Mouse (Mus musculus) megakaryocyte-erythroid progenitor cell, adult 5-6 weeks (primary cell): ENCODE results near the gene Ap5z1. TPM values are rescaled to one million over a fixed set of nuclear protein-coding genes. Genes with fewer than 3 reads are reported as not detected.

ENCODE experiments used
- ATAC-seq: replicated peaks from 2 replicates; pipeline ENCODE4 v1.8.0; 2016; ENCODE audit warnings: mild to moderate bottlenecking, inconsistent platforms; ENCODE audit not compliant: severe bottlenecking, poor library complexity, low FRiP score, low TSS enrichment
- total RNA-seq, 2 experiments: library from RNA; stranded (forward) in 1 of 2; stranded (reverse) in 1 of 2; fragments of 200-1000, 215-1000 nt in 1 of 2; fragments of >200 nt in 1 of 2; fragmentation: Nextera tagmentation in 1 of 2; gene quantifications; 2 replicates each; pipeline ENCODE4 v1.2.3; 2014 to 2017

Gene Ap5z1
- total RNA-seq (2014; fragmentation: Nextera tagmentation) (16.4 and 25.5 TPM in 2 replicates), total RNA-seq (2017) (2.7 and 4.9 TPM in 2 replicates)

DNA sequence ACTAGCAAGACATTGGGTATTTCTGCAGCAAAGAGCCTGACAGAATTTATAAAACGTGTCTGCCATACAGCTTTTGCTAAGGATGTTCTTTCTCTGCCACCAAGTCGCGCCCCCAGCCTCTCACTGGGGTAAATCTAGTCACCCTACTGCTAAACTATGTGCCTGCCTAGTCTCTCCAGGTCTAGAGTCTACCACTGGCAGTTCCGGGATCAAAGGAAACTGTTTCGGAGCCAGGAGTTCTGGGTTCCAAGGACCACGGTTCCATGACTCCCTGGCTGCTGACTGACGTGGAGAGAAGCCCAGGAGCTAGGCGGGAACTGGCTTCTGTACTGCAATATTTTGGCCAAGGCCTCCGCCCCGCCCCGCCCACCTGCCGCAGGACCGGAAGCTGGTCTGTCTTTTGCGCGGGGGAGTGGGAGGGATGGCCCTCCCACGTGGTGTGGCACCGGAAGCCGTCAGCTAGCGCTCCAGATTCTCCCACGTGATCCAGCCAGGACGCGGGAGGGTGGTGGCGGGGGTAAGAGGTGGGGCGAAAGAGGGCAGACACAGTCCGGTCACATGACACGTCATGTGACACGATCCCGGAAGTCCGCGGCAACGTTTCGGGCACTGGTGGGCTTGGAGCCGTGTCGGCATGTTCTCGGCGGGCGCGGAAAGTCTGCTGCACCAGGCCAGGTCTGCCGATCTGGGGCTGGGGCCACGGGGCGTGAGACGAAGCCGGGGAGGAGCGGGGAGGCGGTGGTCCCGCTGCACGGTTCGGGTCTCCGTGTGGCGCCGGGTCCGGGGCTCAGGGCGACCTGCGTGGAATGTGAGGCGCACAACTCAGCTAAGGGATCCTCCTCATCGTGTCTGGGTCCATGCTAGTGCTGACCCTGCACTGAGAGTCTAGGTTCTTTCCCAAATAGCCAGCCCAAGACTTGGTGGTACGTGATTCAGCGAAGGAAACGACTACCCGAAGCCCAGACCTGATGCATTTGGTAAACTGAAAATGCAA lies at the start of gene Ap5z1:
TSS of gene Ap5z1 (plus strand) at position 484 of the 994 bp plus-strand sequence.
- peak; percentile 96 for ATAC-seq

DNA sequence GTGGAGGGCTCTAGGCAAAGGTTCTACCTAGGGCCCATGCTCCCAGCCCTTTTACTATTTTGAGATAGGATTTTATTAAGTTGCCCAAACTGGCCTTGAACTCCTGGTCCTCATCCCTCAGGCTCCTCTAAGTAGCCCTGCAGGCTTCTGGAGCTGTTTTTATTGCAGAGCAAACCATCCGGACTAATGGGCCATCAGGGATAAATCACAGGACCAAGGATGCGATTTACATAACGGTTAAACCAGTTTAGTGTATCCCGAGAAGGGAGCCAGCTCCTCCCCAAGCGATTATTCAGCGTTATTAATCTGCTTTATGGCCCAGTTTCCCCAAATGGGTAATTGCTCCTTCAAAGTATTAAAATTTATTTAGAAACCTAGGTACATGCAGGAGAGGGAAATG lies 48.3 kb upstream of the Ap5z1 start:
- ATAC-seq = no peak

DNA sequence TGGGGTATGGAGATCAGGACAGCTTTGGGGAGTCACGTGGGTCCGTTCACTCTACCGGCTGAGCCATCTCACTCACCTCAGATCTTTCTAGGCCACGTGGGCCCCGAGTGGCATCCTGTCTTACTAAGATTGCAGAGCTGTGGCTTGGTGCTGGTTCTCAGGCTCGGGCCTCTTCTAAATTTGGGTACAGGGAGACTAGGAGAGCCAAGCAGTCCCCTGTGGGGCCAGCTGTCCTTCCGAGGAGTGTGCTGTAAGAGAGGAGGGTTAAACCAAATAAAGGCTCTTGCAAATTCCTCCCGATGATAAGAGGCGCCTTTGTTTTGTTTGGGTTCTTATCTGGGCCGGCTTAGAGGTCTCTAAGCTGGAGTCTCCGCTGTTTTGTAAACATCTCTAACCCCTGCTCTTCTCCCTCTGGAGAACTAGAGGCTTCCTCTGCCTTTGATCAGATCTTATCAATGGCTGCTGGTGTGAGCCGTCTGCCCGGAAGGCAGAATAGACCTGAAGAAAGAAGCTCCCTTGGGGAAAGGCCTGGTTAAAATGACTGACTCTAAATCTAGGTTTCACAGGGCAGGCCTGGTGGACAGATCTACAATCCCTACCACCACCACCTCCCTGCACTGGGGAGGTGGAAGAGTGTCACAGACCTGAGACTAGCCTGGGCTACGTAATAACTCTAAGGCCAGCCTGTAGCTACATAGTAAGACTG lies 47.5 kb upstream of the Ap5z1 start:
- ATAC-seq = peak; percentile 87

DNA sequence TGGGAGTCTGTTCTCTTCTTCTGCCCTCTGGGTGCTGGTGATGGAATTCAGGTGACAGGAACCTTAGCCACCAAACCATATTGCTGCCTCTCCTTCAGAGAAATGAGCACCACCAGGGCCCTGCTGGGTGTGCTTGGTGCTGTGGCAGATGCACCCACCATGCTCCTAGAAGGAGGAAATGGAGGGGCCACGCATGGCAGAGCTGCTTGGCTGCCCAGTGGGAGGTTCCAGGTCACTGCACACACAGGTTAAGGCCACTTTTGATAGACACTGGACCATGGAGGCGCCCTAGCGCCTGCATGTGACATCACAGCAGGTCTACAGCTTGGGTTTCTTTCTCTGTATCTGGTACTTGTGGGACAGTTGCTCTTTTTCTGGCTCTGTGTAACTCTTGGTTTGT lies 46.6 kb upstream of the Ap5z1 start:
- ATAC-seq = no peak

DNA sequence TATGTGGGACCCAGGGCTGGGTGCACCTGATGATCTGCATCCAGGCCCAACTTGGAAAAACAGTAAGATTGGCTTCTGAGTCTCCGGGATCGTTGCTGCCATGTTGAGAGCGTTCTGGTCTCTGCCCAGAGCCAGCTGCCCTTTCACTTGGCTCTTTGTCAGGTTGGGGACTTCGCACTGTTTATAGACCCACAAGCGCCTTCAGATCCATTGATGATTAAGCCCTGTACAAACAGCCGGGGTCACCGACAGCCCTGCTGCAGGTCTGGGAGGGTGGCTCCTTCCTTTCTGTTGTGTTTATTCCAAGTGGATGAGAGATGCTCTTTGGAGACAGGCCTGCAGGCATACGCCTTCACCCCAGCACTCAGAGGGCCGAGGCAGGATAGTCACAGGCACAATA lies 45.9 kb upstream of the Ap5z1 start:
- ATAC-seq = no peak

DNA sequence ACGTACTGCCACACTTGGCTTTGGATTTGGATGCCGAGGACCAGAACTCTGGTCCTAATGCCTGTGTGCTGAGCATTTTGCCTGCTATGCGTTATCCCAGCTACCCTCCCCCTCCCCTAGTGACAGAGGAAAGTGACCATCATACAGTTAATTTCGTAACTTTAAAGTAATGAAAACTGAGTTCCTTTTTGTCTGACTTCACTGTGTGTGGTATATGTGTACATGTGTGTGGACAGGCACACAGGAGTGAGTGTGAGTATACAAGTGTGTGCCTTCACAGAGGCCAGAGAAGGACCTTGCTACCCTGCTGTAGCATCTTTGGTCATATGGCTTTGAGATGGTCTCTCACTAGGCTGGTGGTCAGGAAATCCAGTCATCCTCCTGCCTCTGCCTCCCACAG lies 45.3 kb upstream of the Ap5z1 start:
- ATAC-seq = no peak

DNA sequence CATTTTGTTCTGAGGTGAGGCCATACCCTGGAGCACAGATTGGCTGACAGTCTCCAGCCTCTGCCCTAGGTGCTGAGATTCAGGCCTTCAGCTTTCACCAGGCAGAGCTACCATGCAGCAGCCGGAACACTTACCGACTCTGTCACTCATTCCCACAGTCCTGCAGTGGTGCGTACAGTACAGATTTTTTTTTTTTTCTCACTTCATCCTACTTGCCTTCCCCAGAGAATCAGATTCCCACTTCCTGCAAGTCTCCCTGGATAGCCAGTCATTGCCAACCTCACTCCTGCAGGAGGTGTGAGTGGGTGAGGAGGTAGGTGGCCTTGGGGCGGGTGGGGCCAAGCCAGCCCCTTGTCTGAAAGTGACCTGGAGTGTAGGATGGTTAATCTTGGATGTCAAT lies 43.4 kb upstream of the Ap5z1 start:
- ATAC-seq = no peak

DNA sequence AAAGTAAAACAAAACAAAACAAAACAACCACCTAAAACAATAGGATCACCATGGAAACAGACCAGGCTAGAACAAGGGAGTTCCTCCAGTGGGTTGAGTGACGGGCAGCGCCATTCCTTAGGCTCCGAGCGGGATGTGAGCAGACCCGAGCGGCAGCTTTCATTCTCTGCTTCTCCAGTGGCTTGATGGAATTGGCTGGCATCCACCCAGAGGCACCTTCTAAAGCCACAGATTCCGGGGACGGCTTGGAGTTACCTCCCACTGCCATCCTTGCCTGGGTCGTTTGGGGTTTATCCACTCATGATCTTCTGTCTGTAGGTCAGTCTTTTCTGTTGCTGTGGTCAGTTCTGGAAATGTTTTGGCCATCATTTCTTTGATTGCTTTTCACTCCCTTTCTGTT lies 42.8 kb upstream of the Ap5z1 start:
- no peak for ATAC-seq

DNA sequence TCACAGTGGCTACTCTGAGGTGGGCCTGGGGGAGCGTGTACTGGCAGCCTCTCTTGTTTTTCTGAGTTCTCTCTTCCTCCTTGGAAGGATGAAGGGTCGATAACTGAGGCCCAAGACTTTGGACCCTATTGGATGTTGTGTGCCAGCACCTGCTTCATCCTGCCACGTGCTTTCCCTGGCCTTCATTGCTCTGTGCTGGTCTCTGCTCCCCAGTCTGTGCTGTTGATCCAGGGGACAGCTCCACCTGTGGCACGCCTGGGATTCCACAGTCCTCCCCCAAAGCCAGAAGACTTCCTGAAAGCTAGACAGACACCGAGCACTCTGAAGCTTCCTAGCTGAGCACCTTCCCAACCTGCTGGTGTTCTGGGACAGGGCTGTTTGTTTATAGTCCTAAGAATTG lies 41.9 kb upstream of the Ap5z1 start:
- no peak for ATAC-seq

DNA sequence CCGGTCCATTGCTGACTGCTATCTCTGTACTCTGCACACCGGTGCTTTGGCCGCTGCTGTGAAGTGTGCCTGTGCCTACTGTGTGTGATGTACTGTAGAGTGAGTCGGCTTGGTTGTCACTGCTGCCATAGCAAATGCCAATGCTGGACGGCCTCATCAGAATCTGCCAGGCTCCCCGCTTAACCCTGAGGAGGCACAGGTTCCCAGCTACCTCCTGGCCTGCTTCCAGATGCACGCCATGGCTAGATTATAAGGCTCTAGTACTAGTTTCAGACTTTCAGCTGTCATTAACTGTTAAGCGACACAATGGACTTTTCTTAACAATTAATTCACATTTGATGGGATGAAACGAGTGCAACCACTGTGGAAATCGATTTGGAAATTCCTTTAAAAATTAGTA lies 40.6 kb upstream of the Ap5z1 start:
- ATAC-seq = no peak

DNA sequence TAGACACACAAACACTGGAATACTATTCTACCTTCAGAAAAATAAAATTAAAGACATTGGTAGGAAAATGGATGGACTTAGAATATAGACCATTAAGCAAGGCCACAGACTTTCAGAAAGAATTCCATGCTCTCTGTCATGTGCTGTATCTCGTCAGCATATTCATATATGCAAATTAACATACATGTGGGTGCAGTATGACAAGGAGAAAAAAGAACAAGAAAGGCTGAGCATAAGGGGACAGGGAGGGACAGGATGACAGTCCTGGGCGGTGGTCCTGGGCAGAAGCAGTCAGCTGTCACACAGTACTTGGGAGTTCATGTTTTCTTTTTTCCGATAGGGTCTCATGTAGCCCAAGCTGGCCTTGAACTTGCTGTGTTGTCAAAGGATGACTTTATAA lies 40.0 kb upstream of the Ap5z1 start:
- ATAC-seq = no peak

DNA sequence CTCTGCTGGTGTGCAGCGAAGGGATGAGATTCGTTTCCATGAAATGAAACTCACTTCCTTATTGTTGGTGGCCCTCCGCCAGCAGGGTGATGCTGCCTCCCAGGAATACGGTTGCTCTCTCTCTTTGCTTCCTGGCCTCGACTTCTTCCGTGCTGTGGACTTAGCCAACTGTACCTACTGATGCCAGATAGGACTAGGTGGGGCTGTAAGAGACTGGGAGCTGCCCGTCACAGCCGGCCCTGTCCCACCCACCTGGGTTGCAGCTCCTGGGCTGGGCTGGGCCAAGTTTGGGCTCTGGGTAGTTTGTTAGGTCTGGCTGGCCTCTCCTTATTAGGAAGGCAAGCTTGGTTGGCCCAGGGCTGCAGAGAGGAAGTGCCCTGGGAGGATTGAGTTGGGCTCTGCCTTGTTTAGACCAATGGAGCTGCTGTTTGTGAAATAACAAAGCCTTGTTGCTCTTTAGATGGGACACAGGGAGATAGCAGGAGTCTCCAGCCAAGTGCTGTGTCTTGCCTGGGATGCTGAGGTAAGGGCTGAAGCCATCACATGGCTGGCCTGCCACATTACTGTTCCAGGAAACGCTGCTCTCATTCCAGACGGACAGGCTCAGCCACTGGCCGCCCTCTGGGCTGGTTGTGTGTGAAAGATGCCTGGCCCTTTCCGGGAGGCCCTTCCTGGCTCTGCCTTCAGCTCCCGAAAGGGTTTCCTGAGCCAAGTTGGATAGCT lies 39.0 kb upstream of the Ap5z1 start:
- peak; percentile 66 for ATAC-seq

DNA sequence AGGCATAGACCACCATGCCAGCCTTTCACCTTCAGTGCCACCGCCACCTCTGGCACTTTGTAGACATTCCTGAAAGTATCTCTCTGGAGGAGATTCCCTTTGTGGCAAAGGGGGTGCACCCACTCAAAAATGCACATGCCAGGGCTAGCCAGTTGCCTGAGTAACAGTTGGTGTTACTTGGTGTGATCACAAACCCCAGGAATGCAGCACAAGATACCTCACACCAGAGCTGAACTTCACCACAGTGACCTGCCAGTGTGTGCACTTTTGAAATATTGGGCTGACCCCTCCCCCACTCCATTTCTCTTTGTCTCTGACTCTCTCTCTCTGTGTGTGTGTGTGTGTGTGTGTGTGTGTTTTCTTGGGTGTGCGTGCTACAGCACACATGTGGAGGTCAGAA lies 37.3 kb upstream of the Ap5z1 start:
- ATAC-seq = no peak

DNA sequence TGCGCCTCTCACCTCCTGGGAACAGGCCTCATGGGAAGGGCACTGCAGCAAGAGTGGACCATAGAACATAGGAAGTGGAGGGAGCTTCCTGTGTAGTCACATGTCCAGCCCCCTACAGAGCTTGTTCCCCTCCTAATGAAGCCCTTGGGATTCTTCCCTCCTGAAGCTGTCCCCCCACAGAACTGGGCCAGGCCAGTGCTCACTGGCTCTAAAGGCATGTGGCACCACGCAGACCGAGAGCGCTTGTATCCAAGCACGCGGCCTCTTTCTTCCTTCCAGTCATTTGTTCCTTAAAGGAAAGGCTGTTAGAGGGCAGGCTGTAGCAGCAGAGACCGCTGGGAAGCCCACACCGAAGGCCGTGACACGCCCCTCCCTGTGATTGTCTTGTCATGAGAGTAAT lies 35.9 kb upstream of the Ap5z1 start:
- ATAC-seq = no peak

DNA sequence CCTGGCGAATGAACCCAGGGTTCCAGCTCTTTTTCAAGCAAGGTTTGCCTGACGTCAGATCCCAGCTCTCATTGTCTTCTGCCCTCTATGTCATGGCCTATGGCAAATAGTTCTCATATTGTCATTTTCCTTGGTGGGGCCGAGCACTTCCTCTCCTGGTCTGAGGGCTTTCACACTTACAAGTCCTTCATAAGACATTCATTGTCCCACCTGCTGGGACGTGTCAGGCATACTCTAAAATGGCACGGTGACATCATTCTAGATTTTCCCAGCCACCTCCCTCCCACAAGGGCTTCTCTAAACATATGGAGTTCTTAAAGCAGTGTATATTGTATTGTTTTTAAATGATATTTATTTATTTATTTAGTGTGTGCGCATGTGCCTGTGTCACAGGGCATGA lies 35.1 kb upstream of the Ap5z1 start:
- no peak for ATAC-seq

DNA sequence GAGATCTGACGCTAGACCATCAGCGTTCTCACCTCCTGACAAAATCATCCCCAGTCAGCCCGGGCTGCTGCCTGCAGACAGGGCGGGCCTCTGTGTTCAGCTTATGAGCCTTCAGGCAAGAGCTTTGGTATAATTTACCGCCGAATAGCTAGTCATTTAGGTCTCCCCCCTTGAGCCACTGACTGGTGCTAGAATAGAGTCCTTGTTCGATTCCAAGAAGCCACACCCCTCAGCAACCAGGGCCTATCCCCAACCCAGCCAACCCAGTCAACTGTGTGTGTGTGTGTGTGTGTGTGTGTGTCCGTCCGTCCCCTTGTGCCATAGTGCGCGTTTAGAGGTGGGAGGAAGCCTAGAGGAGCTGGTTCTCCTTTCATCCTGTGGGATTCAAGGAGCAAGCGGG lies 32.7 kb upstream of the Ap5z1 start:
- ATAC-seq = no peak

DNA sequence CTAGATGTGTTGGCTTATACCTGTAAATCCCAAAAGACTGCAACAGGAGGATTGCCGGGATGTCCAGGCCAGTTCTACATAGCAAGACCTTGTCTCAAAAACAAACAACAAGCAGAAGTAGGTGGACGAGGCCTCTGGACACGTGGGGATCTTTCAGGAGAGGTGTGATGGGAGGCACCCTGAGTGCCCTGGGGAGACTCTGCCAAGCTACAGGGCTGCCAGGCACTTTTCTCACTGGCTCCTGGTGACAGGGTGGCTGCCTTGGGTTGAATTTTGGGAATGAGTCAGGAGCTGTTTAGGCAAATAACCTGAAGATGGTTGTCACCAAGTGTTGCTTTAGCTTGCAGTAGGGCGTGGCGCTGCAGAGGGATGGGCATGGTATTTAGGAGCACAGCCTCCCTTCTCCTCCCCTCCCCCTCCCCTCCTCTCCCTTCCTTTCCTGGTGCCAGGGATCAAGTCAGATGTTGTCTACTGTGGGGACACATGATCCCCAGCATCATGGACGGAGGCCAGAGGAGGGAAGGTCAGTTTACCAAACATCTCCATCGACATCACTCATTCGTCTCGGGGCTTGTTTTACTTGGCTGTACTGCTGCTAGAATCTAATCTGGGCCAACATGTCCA lies 31.8 kb upstream of the Ap5z1 start:
- no peak for ATAC-seq

DNA sequence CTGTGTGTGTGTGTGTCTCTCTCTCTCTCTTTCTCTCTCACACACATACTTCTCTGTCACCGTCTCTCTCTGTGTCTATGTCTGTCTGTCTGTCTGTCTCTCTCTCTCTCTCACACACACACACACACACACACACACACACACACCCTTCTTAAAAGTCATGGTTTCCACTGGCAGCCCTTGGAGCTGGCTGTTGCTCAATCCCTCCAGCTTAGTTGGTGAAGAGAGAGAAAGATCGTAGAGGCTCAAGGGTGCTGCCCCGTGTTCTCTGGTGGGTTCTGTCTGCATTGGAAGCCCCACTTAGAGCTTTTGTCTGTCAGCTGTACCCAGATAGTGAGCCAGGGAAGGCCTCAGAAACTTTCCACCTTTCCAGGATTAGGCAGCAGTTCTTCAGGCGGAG lies 31.0 kb upstream of the Ap5z1 start:
- ATAC-seq = no peak

DNA sequence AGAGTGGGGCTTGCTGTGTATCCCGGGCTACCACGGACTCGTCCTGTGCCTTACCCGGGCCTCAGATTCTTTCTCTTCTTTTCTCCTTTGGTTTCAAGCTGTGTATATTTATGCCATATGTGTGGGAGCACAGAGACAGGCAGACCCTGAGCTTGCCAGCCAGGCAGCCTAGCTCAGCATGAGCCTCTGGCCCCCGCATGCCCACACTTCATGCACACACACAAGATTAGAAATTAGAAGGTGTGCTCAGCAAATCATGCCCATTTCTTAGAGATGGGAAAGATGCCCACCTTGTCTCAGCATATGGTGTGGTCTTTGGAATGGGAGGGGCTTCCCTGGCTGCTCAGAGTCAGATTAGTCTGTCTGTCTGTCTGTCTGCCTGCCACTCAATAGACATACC lies 29.7 kb upstream of the Ap5z1 start:
- no peak for ATAC-seq

DNA sequence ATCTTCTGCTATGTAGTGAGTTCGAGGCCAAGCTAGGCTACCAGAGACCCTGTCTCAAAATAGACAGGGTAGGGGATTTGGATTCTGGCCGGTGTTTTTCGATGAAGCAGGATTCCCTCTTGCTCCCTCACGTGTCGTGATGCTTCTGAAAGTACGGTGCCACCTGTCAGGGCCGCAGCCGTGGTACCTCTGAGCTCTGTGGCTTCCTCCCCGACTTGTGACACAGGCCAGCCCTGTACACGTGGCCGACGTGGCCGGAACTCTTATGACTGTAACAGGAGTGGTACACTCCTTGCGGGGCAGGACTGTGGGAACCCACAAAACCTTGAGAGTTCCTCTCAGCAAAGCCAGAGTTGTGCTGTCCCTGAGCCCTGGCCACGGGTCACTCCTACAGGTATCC lies 28.0 kb upstream of the Ap5z1 start:
- no peak for ATAC-seq
